Mouse (Mus musculus) erythroblast, embryonic 14.5 days (primary cell): Measurements from ENCODE around the gene Izumo1. TPM values are rescaled to one million over a fixed set of nuclear protein-coding genes. Genes with fewer than 3 reads are reported as not detected.

Source experiments
- H3K27me3 ChIP-seq: 2 replicates; pipeline ENCODE4 v1.6.1; 2012; ENCODE audit warnings: inconsistent platforms; ENCODE audit not compliant: control insufficient read depth
- H3K36me3 ChIP-seq: 2 replicates; pipeline ENCODE4 v1.6.1; 2012; ENCODE audit warnings: mild to moderate bottlenecking, inconsistent platforms; ENCODE audit not compliant: control insufficient read depth
- H3K4me1 ChIP-seq: 2 replicates; pipeline ENCODE4 v1.6.1; 2012; ENCODE audit warnings: inconsistent platforms; ENCODE audit not compliant: control insufficient read depth
- H3K4me3 ChIP-seq: replicated peaks from 2 replicates; pipeline ENCODE3; 2012; ENCODE audit warnings: moderate library complexity, mild to moderate bottlenecking, inconsistent platforms
- H3K9me3 ChIP-seq: 2 replicates; pipeline ENCODE4 v1.6.1; 2012; ENCODE audit warnings: low read length, inconsistent platforms, mixed read lengths; ENCODE audit not compliant: control insufficient read depth
- GATA1 ChIP-seq: IDR thresholded peaks from 2 replicates; pipeline ENCODE4 v1.6.1; 2012; ENCODE audit warnings: low read length, inconsistent platforms, mixed read lengths
- TAL1 ChIP-seq: IDR thresholded peaks from 3 replicates; pipeline ENCODE4 v1.6.1; 2012; ENCODE audit warnings: low read length, inconsistent platforms, mixed read lengths
- polyA plus RNA-seq: library from polyadenylated mRNA; stranded (reverse); fragments of >175 nt; gene quantifications from 2 replicates; pipeline ENCODE4 v1.2.3, GENCODE M21; 2012

Izumo1 gene
- polyA plus RNA-seq, 1 experiment: not detected

DNA sequence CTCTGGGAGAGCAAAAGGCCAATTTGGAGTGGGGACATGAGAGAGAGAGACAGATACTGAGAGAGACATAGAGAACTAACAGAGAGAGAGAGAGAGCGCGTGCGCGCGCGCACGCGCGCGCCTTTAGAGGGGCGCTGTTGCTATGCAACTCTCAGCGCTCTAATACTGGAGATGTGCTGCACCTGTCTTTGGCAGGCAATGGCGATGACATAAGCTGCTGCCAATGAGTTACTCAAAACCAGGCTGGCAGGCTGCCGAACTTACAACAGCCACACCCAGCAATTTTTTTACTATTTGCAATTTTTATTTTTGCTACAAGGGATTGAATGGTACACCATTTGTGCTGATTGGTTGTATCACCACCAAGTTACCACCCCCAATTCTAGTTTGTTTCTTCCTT is 46.1 kb downstream of the Izumo1 start:
- TF ChIP-seq GATA1 (no peak), TAL1 (no peak)
- Histone ChIP-seq H3K4me3 (no peak overlapping the region), H3K4me1 (no peaks in the 10 kb centered on the region), H3K27me3 (peaks cover 4% of the 10 kb centered on the region; the same call in 1 of the 2 replicates), H3K36me3 (no peaks in the 10 kb centered on the region), H3K9me3 (peaks cover 6% of the 10 kb centered on the region)

DNA sequence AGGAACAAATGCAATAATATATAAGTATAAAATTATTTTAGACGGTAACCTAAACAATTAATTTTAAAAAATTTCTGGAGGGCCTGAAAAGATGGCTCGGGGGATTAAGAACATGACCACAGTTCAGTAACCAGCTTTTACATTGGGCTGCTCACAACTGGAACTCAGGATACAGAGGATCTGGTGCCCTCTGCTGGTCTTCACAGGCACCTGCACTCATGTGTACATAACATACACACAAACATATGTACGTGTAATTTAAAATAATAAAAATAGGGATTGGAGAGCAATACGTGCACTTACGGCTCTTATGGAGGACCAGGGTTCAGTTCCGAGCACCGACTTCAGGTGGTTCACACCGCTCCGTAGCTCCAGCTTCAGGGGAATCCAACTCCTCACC is 47.3 kb downstream of the Izumo1 start:
- Histone ChIP-seq H3K27me3 (peaks cover 4% of the 10 kb centered on the region; the same call in 1 of the 2 replicates), H3K36me3 (no peaks in the 10 kb centered on the region), H3K4me1 (no peaks in the 10 kb centered on the region), H3K4me3 (no peak overlapping the region), H3K9me3 (peaks cover 6% of the 10 kb centered on the region)
- no peak for TF ChIP-seq GATA1
- TF ChIP-seq TAL1: no peak

GRCm38 (mm10) chr7:45677627-45678295 is 56.1 kb downstream of the Izumo1 start:
- Histone ChIP-seq H3K27me3 (no peaks in the 10 kb centered on the region), H3K9me3 (no peaks in the 10 kb centered on the region), H3K36me3 (no peaks in the 10 kb centered on the region), H3K4me3 (no peak overlapping the region), H3K4me1 (peaks cover 8% of the 10 kb centered on the region)
- TF ChIP-seq GATA1: no peak
- TF ChIP-seq TAL1: no peak

Other genes with a start within 250 kb of the Izumo1 start
- gene Snrnp70, start 226.1 kb upstream of the Izumo1 start, polyA plus RNA-seq: 68.0 and 79.6 TPM in 2 replicates
- gene Kcna7, start 216.2 kb upstream of the Izumo1 start, polyA plus RNA-seq: not detected in 2 replicates
- gene Ntf5, start 208.1 kb upstream of the Izumo1 start, polyA plus RNA-seq: not detected in 2 replicates
- gene Lhb, start 201.0 kb upstream of the Izumo1 start, polyA plus RNA-seq: not detected in 2 replicates
- 0.09 and 0.12 TPM in 2 replicates for gene Gys1, start 187.0 kb upstream of the Izumo1 start, polyA plus RNA-seq
- 15.2 and 15.3 TPM in 2 replicates for gene Ruvbl2, start 183.7 kb upstream of the Izumo1 start, polyA plus RNA-seq
- 3,659 and 3,743 TPM in 2 replicates for gene Ftl1, start 161.9 kb upstream of the Izumo1 start, polyA plus RNA-seq
- gene Bax, start 154.9 kb upstream of the Izumo1 start, polyA plus RNA-seq: 24.4 and 25.7 TPM in 2 replicates
- gene Tulp2, start 139.9 kb upstream of the Izumo1 start, polyA plus RNA-seq: 0.03 and 0.08 TPM in 2 replicates
- not detected in 2 replicates for gene Gm45808, start 135.0 kb upstream of the Izumo1 start, polyA plus RNA-seq
- gene Dhdh, start 133.0 kb upstream of the Izumo1 start, polyA plus RNA-seq: 0.01 and 0.02 TPM in 2 replicates
- 54.7 and 66.6 TPM in 2 replicates for gene Nucb1, start 111.4 kb upstream of the Izumo1 start, polyA plus RNA-seq
- gene Ppp1r15a, start 95.5 kb upstream of the Izumo1 start, polyA plus RNA-seq: 543 and 840 TPM in 2 replicates
- 0.42 and 1.0 TPM in 2 replicates for gene Plekha4, start 95.5 kb upstream of the Izumo1 start, polyA plus RNA-seq
- 0.31 and 0.50 TPM in 2 replicates for gene Hsd17b14, start 66.9 kb upstream of the Izumo1 start, polyA plus RNA-seq
- 1.1 and 2.6 TPM in 2 replicates for gene Bcat2, start 51.7 kb upstream of the Izumo1 start, polyA plus RNA-seq
- gene Fgf21, start 6.3 kb upstream of the Izumo1 start, polyA plus RNA-seq: not detected in 2 replicates
- gene Fut1, start 4.5 kb upstream of the Izumo1 start, polyA plus RNA-seq: not detected in 2 replicates
- gene Rasip1, start 5.7 kb downstream of the Izumo1 start, polyA plus RNA-seq: 0.04 and 0.06 TPM in 2 replicates
- gene Mamstr, start 18.2 kb downstream of the Izumo1 start, polyA plus RNA-seq: not detected in 2 replicates
- 0.09 TPM in 1 of 2 replicates, not detected in the other for gene Fut2, start 44.6 kb downstream of the Izumo1 start, polyA plus RNA-seq
- gene Ntn5, start 62.2 kb downstream of the Izumo1 start, polyA plus RNA-seq: not detected in 2 replicates
- gene Sec1, start 72.6 kb downstream of the Izumo1 start, polyA plus RNA-seq: not detected in 2 replicates
- gene Car11, start 78.0 kb downstream of the Izumo1 start, polyA plus RNA-seq: not detected in 2 replicates
- 0.07 TPM in 2 replicates for gene Dbp, start 83.3 kb downstream of the Izumo1 start, polyA plus RNA-seq
- gene Rpl18, start 93.6 kb downstream of the Izumo1 start, polyA plus RNA-seq: 1,232 and 1,322 TPM in 2 replicates
- 5.1 and 5.7 TPM in 2 replicates for gene Sphk2, start 96.2 kb downstream of the Izumo1 start, polyA plus RNA-seq
- 0.03 and 0.11 TPM in 2 replicates for gene Fam83e, start 99.4 kb downstream of the Izumo1 start, polyA plus RNA-seq
- not detected in 2 replicates for gene Spaca4, start 104.0 kb downstream of the Izumo1 start, polyA plus RNA-seq
- 0.01 and 0.04 TPM in 2 replicates for gene Lmtk3, start 161.9 kb downstream of the Izumo1 start, polyA plus RNA-seq
- gene Sult2b1, start 162.9 kb downstream of the Izumo1 start, polyA plus RNA-seq: 0.04 TPM in 1 of 2 replicates, not detected in the other
- gene Cyth2, start 192.8 kb downstream of the Izumo1 start, polyA plus RNA-seq: 21.7 and 22.4 TPM in 2 replicates
- 0.02 and 0.04 TPM in 2 replicates for gene Kcnj14, start 203.0 kb downstream of the Izumo1 start, polyA plus RNA-seq
- gene Grwd1, start 209.1 kb downstream of the Izumo1 start, polyA plus RNA-seq: 1.1 and 1.4 TPM in 2 replicates